Mouse (Mus musculus): Measurements from ENCODE around the gene Hyls1. TPM values are rescaled to one million over a fixed set of nuclear protein-coding genes. Genes with fewer than 3 reads are reported as not detected.
A peak's percentile ranks its signal among the peaks of the same experiment; 100 is the strongest.

Hyls1 gene
- polyA plus RNA-seq, 1 experiment from 2014 or later, result 17.7 TPM

- Histone ChIP-seq H3K4me1 (peaks cover 18% of the 10 kb centered on the region), H3K4me3 (no peak overlapping the region), H3K27me3 (no peaks in the 10 kb centered on the region), H3K9ac (no peak overlapping the region), H3K4me2 (no peak overlapping the region), H3K36me3 (peaks cover 34% of the 10 kb centered on the region), H3K27ac (no peak overlapping the region), H3K9me3 (no peaks in the 10 kb centered on the region)
- 93% methylated on average over 6 of the region's 6 CpGs for WGBS
- ATAC-seq (ENCODE audit: insufficient number of reproducible peaks, insufficient read depth, low FRiP score, low TSS enrichment, low read depth), result no peak
Observed at GRCm38 (mm10) chr9:35561583-35561982, 8.6 kb downstream of the Hyls1 start.

DNA sequence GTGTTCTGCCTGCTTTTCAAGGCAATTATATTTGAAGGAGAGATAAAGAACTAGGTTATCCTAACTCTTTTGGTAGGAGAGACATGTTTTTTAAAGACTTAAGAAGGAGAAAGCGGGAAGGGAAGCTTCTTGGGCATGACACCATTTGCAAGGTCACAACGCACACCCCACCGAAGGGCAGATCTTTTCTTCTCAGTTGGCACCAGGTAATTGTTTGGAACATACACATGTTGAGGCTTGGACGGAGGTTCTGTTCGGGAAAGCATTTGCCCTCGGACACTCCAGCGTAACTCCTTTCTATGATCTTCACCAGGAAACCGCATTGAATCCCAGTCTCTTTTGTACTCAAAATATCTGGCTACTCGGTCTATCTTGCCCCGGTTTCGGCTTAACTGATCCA, 9.1 kb downstream of the Hyls1 start:
- no peaks in the 10 kb centered on the region for H3K9me3 ChIP-seq
- no peak overlapping the region for H3K4me2 ChIP-seq
- H3K36me3 ChIP-seq, result peaks cover 29% of the 10 kb centered on the region
- H3K4me3 ChIP-seq, result no peak overlapping the region
- ATAC-seq (ENCODE audit: insufficient number of reproducible peaks, insufficient read depth, low FRiP score, low TSS enrichment, low read depth), result no peak
- H3K9ac ChIP-seq, result no peak overlapping the region
- H3K27ac ChIP-seq, result no peak overlapping the region
- peaks cover 18% of the 10 kb centered on the region for H3K4me1 ChIP-seq
- no peaks in the 10 kb centered on the region for H3K27me3 ChIP-seq
- 92% methylated on average over 11 of the region's 11 CpGs for WGBS

DNA sequence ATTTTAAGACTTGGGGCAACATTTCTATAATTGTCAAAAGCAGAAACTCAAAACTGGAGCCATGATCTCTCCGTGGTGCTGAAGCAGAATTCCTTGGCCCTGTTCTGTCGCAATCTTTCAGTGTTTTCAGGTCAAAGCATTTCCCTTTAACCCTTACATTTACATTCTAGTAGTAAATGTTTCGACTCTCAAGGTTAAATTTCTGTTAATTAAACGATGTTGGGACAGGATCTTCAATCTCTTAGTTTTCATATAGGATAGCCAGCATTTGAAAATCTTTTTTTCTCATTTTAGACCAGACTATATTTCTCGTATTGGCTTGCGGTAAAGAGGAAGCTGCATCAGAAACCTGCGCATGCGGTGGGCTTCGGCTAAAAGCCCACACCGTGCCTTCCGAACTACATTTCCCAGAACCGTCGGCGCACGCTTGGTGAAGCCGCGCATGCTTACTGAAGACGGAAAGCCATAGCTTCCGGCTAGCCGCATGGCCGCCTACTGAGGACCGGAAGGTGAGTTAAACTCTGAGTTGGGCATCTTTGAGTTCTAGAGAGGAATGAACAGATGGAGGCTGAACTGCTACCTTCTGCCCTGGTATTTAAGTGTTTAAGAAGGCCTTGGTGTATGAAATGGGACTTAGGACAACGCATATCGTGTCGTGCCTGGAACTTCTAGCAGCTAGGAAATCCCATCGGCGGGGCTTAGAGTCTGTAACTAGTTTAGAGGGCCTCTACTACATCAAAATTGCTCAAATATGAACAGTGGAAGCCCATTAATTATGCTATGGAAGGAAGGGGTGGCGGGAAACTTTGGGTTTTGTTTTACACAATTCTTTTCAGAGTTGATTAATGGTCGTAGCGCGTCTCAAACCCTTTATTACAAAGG, 10.9 kb downstream of the Hyls1 start:
- H3K27me3 ChIP-seq, result no peaks in the 10 kb centered on the region
- peak overlapping the region; percentile 74 for H3K27ac ChIP-seq
- peak; percentile 83 for ATAC-seq (ENCODE audit: insufficient number of reproducible peaks, insufficient read depth, low FRiP score, low TSS enrichment, low read depth)
- peak overlapping the region; percentile 97 for H3K4me2 ChIP-seq
- H3K9ac ChIP-seq, result peak overlapping the region; percentile 80
- H3K36me3 ChIP-seq, result peaks cover 13% of the 10 kb centered on the region
- 2% methylated on average over 31 of the region's 31 CpGs for WGBS
- H3K9me3 ChIP-seq, result no peaks in the 10 kb centered on the region
- H3K4me1 ChIP-seq, result peaks cover 18% of the 10 kb centered on the region
- peak overlapping the region; percentile 69 for H3K4me3 ChIP-seq

GRCm38 (mm10) chr9:35558257-35559008, 11.8 kb downstream of the Hyls1 start, which contains the start of the genes Ddx25 and Pus3:
Gene Ddx25 (minus strand): TSS chr9:35558528.
Gene Pus3 (plus strand): TSS chr9:35558595.
- ATAC-seq (ENCODE audit: insufficient number of reproducible peaks, insufficient read depth, low FRiP score, low TSS enrichment, low read depth), result peak; percentile 78
- H3K4me2 ChIP-seq, result peak within 1 kb of the TSS; percentile 97
- H3K27ac ChIP-seq, result peak within 1 kb of the TSS; percentile 74
- peaks cover 18% of the 10 kb centered on the region for H3K4me1 ChIP-seq
- peaks cover 13% of the 10 kb centered on the region for H3K36me3 ChIP-seq
- peak within 1 kb of the TSS; percentile 80 for H3K9ac ChIP-seq
- no peaks in the 10 kb centered on the region for H3K27me3 ChIP-seq
- H3K4me3 ChIP-seq, result peak within 1 kb of the TSS; percentile 69
- whole genome bisulfite sequencing, result under 1% methylated on average over 57 of the region's 59 CpGs
- no peaks in the 10 kb centered on the region for H3K9me3 ChIP-seq

GRCm38 (mm10) chr9:35556494-35557102, 13.6 kb downstream of the Hyls1 start:
- Histone ChIP-seq H3K4me2 (no peak overlapping the region), H3K36me3 (peaks cover 8% of the 10 kb centered on the region), H3K27ac (no peak overlapping the region), H3K27me3 (no peaks in the 10 kb centered on the region), H3K4me3 (no peak overlapping the region), H3K4me1 (peaks cover 18% of the 10 kb centered on the region), H3K9me3 (no peaks in the 10 kb centered on the region), H3K9ac (no peak overlapping the region)
- 78% methylated on average over 12 of the region's 12 CpGs for WGBS
- no peak for ATAC-seq (ENCODE audit: insufficient number of reproducible peaks, insufficient read depth, low FRiP score, low TSS enrichment, low read depth)

DNA sequence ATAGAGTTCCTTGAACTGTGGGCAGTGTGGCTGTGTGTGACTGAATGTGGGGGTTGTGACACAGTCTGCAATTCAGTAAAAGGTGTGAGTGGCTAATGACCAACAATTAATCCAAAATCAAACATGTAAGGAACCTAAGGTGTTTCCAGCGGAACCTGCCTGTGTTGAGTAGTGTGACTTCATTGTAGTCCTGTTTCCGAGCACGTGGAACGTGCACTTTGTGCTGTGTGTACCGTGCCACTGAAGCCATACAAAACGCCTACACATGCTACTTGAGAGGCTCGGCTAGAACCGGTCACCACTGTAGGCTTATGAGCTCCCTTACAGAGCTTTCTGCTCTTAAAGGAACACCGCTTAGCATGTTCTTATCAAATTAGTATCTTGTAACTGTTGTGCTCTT, 21.7 kb downstream of the Hyls1 start:
- Histone ChIP-seq H3K27me3 (no peaks in the 10 kb centered on the region), H3K4me2 (no peak overlapping the region), H3K4me3 (no peak overlapping the region), H3K9me3 (no peaks in the 10 kb centered on the region), H3K4me1 (0 out of 2 replicates have a peak, but pooled peaks cover 3% of the 10 kb centered on the region), H3K36me3 (no peaks in the 10 kb centered on the region), H3K27ac (no peak overlapping the region), H3K9ac (no peak overlapping the region)
- WGBS, result 82% methylated on average over 9 of the region's 9 CpGs
- no peak for ATAC-seq (ENCODE audit: insufficient number of reproducible peaks, insufficient read depth, low FRiP score, low TSS enrichment, low read depth)

DNA sequence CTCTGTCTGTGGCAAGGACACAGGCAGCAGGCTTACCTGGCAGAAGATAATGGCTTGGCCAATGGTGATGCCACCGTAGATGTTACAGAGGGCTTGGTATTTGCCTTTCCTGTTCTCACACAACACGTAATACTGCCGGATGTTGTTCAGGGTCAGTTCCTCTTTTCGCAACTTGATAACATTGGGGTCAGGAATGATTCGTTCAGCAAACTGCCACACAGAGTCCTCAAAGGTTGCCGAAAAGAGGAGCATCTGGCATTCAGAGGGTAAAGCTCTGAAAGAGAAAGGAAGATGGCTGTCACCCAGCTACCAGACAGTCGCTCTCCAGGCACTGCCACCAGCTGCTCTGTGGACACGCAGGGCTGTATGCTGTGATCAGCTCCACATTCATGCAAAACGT, 23.5 kb downstream of the Hyls1 start:
- ATAC-seq (ENCODE audit: insufficient number of reproducible peaks, insufficient read depth, low FRiP score, low TSS enrichment, low read depth), result no peak
- H3K9ac ChIP-seq, result no peak overlapping the region
- 81% methylated on average over 9 of the region's 9 CpGs for WGBS
- H3K27ac ChIP-seq, result no peak overlapping the region
- H3K4me2 ChIP-seq, result no peak overlapping the region
- H3K4me3 ChIP-seq, result no peak overlapping the region
- no peaks in the 10 kb centered on the region for H3K36me3 ChIP-seq
- H3K4me1 ChIP-seq, result 0 out of 2 replicates have a peak, but pooled peaks cover 3% of the 10 kb centered on the region
- no peaks in the 10 kb centered on the region for H3K27me3 ChIP-seq
- no peaks in the 10 kb centered on the region for H3K9me3 ChIP-seq

GRCm38 (mm10) chr9:35545704-35546103, 24.5 kb downstream of the Hyls1 start:
- no peak overlapping the region for H3K4me2 ChIP-seq
- H3K9ac ChIP-seq, result no peak overlapping the region
- 75% methylated on average over 12 of the region's 12 CpGs for WGBS
- no peaks in the 10 kb centered on the region for H3K9me3 ChIP-seq
- H3K27me3 ChIP-seq, result no peaks in the 10 kb centered on the region
- no peak for ATAC-seq (ENCODE audit: insufficient number of reproducible peaks, insufficient read depth, low FRiP score, low TSS enrichment, low read depth)
- 0 out of 2 replicates have a peak, but pooled peaks cover 3% of the 10 kb centered on the region for H3K4me1 ChIP-seq
- no peaks in the 10 kb centered on the region for H3K36me3 ChIP-seq
- H3K27ac ChIP-seq, result no peak overlapping the region
- H3K4me3 ChIP-seq, result no peak overlapping the region

DNA sequence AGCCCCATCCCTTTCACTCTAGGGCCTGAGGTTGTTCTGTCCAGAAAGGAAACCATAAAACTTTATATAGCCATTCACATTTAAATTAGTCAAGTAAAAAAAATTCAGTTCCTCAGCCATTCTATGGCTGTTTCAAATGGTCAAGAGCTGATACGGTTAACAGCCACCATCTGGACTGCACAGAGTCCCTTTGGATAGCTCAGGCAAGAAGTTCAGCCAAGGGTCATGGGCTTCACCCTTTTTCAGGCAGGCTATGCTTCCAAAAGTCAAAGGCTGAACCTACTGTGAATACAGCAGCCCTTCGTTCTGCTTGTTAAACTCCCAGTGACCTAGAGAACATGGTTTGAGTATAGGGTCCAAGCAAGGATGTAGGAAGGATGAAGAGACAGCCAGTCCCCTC, 25.5 kb downstream of the Hyls1 start:
- Histone ChIP-seq H3K27me3 (no peaks in the 10 kb centered on the region), H3K4me2 (no peak overlapping the region), H3K9ac (no peak overlapping the region), H3K27ac (no peak overlapping the region), H3K36me3 (no peaks in the 10 kb centered on the region), H3K4me1 (no peaks in the 10 kb centered on the region), H3K9me3 (no peaks in the 10 kb centered on the region), H3K4me3 (no peak overlapping the region)
- no peak for ATAC-seq (ENCODE audit: insufficient number of reproducible peaks, insufficient read depth, low FRiP score, low TSS enrichment, low read depth)
- 64% methylated on average over 2 of the region's 2 CpGs for WGBS

DNA sequence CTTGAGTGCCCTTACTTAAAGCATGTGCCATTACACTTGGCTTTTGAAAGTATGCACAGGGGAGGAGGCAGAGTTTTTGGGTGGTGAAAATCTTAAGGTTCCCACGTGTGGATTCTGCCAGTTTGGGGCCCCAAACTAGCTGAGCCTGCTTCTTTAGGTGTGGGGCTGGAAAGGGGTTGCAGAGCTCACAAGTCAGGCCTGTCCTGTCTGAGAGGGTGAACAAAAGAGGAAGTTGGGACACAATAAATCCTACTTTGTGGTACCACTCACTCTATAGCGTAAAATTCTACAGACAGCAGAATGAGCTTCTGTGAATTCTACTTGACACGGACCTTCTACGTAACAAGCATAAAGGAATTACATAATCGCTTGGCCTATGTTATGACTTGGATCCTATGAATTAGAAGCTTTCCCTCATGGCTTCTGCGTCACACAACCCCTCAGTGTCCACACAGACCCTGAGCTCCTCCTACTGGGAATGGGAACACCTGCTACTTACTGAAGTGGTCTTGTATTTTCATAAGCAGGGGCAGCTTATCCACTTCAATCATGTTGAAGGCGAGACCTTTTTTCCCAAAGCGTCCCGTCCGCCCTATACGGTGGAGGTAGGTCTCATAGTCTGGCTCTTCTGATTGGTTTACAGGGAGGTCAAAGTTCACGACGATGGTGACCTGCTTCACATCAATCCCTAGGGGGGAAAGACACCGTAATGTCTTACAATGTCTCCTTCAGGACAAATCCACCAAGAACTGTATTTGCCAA, 26.9 kb downstream of the Hyls1 start:
- ATAC-seq (ENCODE audit: insufficient number of reproducible peaks, insufficient read depth, low FRiP score, low TSS enrichment, low read depth), result no peak
- H3K27ac ChIP-seq, result no peak overlapping the region
- H3K4me3 ChIP-seq, result no peak overlapping the region
- no peak overlapping the region for H3K4me2 ChIP-seq
- peaks cover under 1% of the 10 kb centered on the region; the same call in 1 of the 2 replicates for H3K4me1 ChIP-seq
- WGBS, result 81% methylated on average over 14 of the region's 14 CpGs
- H3K9ac ChIP-seq, result no peak overlapping the region
- H3K27me3 ChIP-seq, result no peaks in the 10 kb centered on the region
- no peaks in the 10 kb centered on the region for H3K9me3 ChIP-seq
- H3K36me3 ChIP-seq, result no peaks in the 10 kb centered on the region

DNA sequence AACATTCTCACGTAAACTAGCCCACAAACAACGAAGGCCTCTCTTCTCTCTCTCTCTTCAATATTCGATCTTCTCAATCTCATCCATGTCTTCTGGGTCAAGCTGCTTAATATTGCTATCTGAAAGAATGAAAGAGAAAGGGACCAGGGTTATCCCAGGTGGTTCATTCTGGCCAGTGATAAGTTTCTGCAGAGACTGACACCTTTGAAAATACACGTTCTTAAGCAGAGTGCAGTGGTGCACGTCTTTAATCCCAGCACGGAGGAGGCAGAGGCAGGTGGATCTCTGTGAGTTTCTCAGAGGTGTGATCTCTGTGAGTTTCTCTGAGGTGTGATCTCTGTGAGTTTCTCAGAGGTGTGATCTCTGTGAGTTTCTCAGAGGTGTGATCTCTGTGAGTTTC, 28.3 kb downstream of the Hyls1 start:
- Histone ChIP-seq H3K9me3 (no peaks in the 10 kb centered on the region), H3K27ac (no peak overlapping the region), H3K4me3 (no peak overlapping the region), H3K4me2 (no peak overlapping the region), H3K9ac (no peak overlapping the region), H3K36me3 (no peaks in the 10 kb centered on the region), H3K27me3 (no peaks in the 10 kb centered on the region), H3K4me1 (peaks cover 5% of the 10 kb centered on the region; the same call in 1 of the 2 replicates)
- 67% methylated on average over 6 of the region's 6 CpGs for WGBS
- ATAC-seq (ENCODE audit: insufficient number of reproducible peaks, insufficient read depth, low FRiP score, low TSS enrichment, low read depth), result no peak

Measured in embryonic facial prominence, embryonic 13.5 days (tissue).